In genomic region chr9:114838870-114839269, GRCm38 (mm10) we compare ENCODE assay signal across 24 mouse cellular contexts.
"Had no signal": no experiment of that assay in that cellular context is flagged by ENCODE, and none has a peak within 500 bp of the region (broad histone marks: within the 10 kb centered on the region; RNA-seq: fewer than 3 reads in every experiment).

No protein-coding gene starts in this region.

- H3K9ac ChIP-seq: forebrain, postnatal 0 days; heart, embryonic 13.5 days; heart, embryonic 15.5 days; hindbrain, embryonic 13.5 days; hindbrain, embryonic 15.5 days; kidney, embryonic 15.5 days; limb, embryonic 12.5 days had no signal

- H3K4me2 ChIP-seq: heart, embryonic 11.5 days; heart, embryonic 13.5 days; heart, embryonic 15.5 days; hindbrain, embryonic 13.5 days; hindbrain, embryonic 15.5 days; kidney, embryonic 15.5 days; limb, embryonic 12.5 days had no signal

- DNase-seq: forebrain, postnatal 0 days; gastrocnemius, postnatal 14 days; gastrocnemius, postnatal 36 days; heart, adult 11 months; heart, adult 2 months; heart, postnatal 14 days; heart, postnatal 36 days; kidney, adult 11 months; kidney, adult 2 months; kidney, adult 9 months; kidney, postnatal 14 days; kidney, postnatal 36 days had no signal

- H3K27ac ChIP-seq: heart, adult 2 months; heart, embryonic 13.5 days; heart, embryonic 15.5 days; hindbrain, embryonic 13.5 days; hindbrain, embryonic 15.5 days; hindbrain, postnatal 0 days; kidney, embryonic 15.5 days; kidney, postnatal 0 days; left cerebral cortex, adult 2 months; limb, embryonic 10.5 days; limb, embryonic 12.5 days had no signal

- H3K27me3 ChIP-seq: heart, embryonic 15.5 days had no signal

- H3K36me3 ChIP-seq: heart, embryonic 13.5 days; heart, embryonic 15.5 days; hindbrain, embryonic 13.5 days; hindbrain, embryonic 15.5 days; kidney, embryonic 15.5 days; limb, embryonic 10.5 days; limb, embryonic 12.5 days had no signal

- ATAC-seq: forebrain, postnatal 0 days; hindbrain, postnatal 0 days; intestine, embryonic 16.5 days had no signal

- H3K9me3 ChIP-seq: heart, embryonic 13.5 days; heart, embryonic 15.5 days; hindbrain, embryonic 13.5 days; hindbrain, embryonic 15.5 days; kidney, embryonic 15.5 days; limb, embryonic 10.5 days; limb, embryonic 12.5 days had no signal

- H3K4me3 ChIP-seq: heart, adult 2 months; heart, embryonic 13.5 days; heart, embryonic 15.5 days; hindbrain, embryonic 13.5 days; hindbrain, embryonic 15.5 days; kidney, embryonic 15.5 days; left cerebral cortex, adult 2 months; limb, embryonic 10.5 days; limb, embryonic 12.5 days had no signal
